Mouse (Mus musculus): Measurements from ENCODE around the gene Rpap1. TPM values are rescaled to one million over a fixed set of nuclear protein-coding genes. Genes with fewer than 3 reads are reported as not detected.

The Rpap1 gene
- polyA plus RNA-seq, 1 experiment from 2014 or later, result 18.6 TPM

DNA sequence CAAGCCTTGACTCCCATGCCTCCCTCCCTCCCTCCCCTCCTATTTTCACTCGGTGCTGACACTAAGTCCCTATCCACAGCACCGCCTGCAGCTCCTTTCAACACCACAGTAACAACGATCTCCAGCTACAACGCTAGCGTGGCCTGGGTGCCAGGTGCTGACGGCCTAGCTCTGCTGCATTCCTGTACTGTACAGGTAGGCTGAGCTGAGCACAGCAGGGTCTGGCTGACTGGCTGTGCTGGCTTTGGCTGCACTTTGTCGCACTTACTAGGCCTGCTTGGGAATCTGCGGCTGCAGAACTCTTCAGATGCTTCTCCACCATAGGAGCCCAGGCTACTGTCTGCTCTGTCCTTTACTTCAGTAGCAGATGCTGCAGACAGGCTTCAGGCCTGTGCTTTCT, 18.2 kb upstream of the Rpap1 start:
- Histone ChIP-seq H3K27me3 (peaks cover 4% of the 10 kb centered on the region; the same call in 1 of the 2 replicates), H3K9me3 (no peaks in the 10 kb centered on the region), H3K36me3 (peaks cover 13% of the 10 kb centered on the region), H3K4me2 (no peak overlapping the region), H3K4me1 (replicated peaks) (peaks cover 46% of the 10 kb centered on the region), H3K4me3 (no peak overlapping the region), H3K27ac (replicated peaks) (peak overlapping the region; percentile 41; the same call in 1 of the 2 replicates), H3K9ac (no peak overlapping the region)
- ATAC-seq (ENCODE audit: low FRiP score, low read depth), result no peak; the same call in 1 of the 2 replicates
- WGBS, result 45% methylated on average over 8 of the region's 8 CpGs

- H3K4me2 ChIP-seq, result no peak overlapping the region
- no peak overlapping the region for H3K4me3 ChIP-seq
- H3K4me1 ChIP-seq (replicated peaks), result peaks cover 52% of the 10 kb centered on the region
- no peak for ATAC-seq (ENCODE audit: low FRiP score, low read depth)
- WGBS, result 31% methylated on average over 9 of the region's 9 CpGs
- H3K36me3 ChIP-seq, result peaks cover 5% of the 10 kb centered on the region; the same call in 1 of the 2 replicates
- no peak overlapping the region for H3K9ac ChIP-seq
- H3K27ac ChIP-seq (replicated peaks), result peak overlapping the region; percentile 41; the same call in 1 of the 2 replicates
- no peaks in the 10 kb centered on the region for H3K9me3 ChIP-seq
- H3K27me3 ChIP-seq, result peaks cover 4% of the 10 kb centered on the region; the same call in 1 of the 2 replicates
Observed at GRCm38 (mm10) chr2:119804776-119805175, 17.4 kb upstream of the Rpap1 start.

DNA sequence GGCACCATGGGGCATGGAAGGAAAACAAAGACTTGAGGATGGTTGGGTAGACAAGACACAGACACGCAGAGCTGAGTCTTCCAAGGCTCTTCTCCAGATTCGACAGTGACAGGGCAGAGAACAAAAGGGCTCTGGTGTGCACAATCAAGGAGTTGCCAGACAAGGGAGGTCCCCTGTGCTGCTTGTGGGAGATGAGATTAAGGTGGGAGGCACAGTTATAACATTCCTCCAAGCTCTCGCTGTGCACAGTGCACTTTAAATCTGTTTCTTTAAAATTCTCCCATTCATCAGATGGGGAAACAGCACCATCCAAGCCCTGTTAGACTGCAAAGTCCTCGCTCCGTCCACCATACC, 16.9 kb upstream of the Rpap1 start:
- no peak overlapping the region for H3K4me3 ChIP-seq
- no peak for ATAC-seq (ENCODE audit: low FRiP score, low read depth)
- H3K4me2 ChIP-seq, result no peak overlapping the region
- no peak overlapping the region; the same call in 1 of the 2 replicates for H3K27ac ChIP-seq (replicated peaks)
- no peaks in the 10 kb centered on the region for H3K9me3 ChIP-seq
- 27% methylated on average over 5 of the region's 5 CpGs for WGBS
- H3K27me3 ChIP-seq, result peaks cover 4% of the 10 kb centered on the region; the same call in 1 of the 2 replicates
- H3K4me1 ChIP-seq (replicated peaks), result peaks cover 52% of the 10 kb centered on the region
- H3K36me3 ChIP-seq, result 0 out of 2 replicates have a peak, but pooled peaks cover 4% of the 10 kb centered on the region
- H3K9ac ChIP-seq, result no peak overlapping the region

DNA sequence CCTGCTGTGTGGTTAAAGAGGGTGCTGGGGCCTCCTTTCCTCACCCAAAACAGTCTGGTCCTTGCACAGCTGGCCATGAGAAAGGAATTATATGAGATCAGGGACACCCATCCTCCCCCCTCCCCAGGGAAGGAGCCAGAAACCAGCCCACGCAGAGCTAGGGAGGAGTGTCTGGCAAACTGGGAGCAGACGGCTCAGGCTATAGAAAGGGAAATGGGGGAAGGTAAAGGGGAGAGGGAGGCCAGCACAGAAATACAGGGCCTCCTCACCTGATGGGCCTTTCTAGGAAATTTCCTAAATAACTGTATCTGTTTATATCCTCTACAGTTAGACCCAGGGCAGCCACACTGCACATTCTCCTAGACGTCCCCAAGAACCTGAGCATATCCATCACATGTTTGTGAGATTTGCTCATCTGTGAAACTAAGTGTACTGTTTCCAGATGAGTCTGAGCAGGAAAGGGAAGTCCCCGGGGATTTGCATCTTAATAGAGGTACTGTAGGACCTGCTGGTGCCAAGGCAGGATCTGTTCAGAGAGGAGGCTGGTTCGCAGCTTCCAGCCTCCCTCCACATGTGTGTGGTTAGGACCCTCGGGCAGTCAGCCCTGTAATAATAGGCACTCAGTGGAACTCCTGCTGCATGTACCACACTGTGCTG, 16.4 kb upstream of the Rpap1 start:
- WGBS, result 18% methylated on average over 6 of the region's 6 CpGs
- Histone ChIP-seq H3K27me3 (peaks cover 4% of the 10 kb centered on the region; the same call in 1 of the 2 replicates), H3K27ac (replicated peaks) (no peak overlapping the region), H3K4me3 (no peak overlapping the region), H3K36me3 (0 out of 2 replicates have a peak, but pooled peaks cover 4% of the 10 kb centered on the region), H3K4me1 (replicated peaks) (peaks cover 55% of the 10 kb centered on the region), H3K9ac (no peak overlapping the region), H3K9me3 (no peaks in the 10 kb centered on the region), H3K4me2 (no peak overlapping the region)
- ATAC-seq (ENCODE audit: low FRiP score, low read depth), result no peak

GRCm38 (mm10) chr2:119802767-119803617, 15.7 kb upstream of the Rpap1 start:
- H3K27me3 ChIP-seq, result peaks cover 8% of the 10 kb centered on the region; the same call in 1 of the 2 replicates
- H3K9me3 ChIP-seq, result no peaks in the 10 kb centered on the region
- H3K36me3 ChIP-seq, result 0 out of 2 replicates have a peak, but pooled peaks cover 4% of the 10 kb centered on the region
- 0 out of 2 replicates have a peak overlapping the region, but pooled peaks have one; percentile 8 for H3K27ac ChIP-seq (replicated peaks)
- peaks cover 63% of the 10 kb centered on the region for H3K4me1 ChIP-seq (replicated peaks)
- H3K9ac ChIP-seq, result no peak overlapping the region
- no peak overlapping the region; the same call in 1 of the 2 replicates for H3K4me2 ChIP-seq
- peak; percentile 57 for ATAC-seq (ENCODE audit: low FRiP score, low read depth)
- no peak overlapping the region for H3K4me3 ChIP-seq
- WGBS, result 27% methylated on average over 10 of the region's 10 CpGs

GRCm38 (mm10) chr2:119800876-119801846, 13.8 kb upstream of the Rpap1 start:
- Histone ChIP-seq H3K9me3 (no peaks in the 10 kb centered on the region), H3K9ac (peak overlapping the region; percentile 89; the same call in 1 of the 2 replicates), H3K4me1 (replicated peaks) (peaks cover 63% of the 10 kb centered on the region), H3K36me3 (no peaks in the 10 kb centered on the region), H3K4me2 (peak overlapping the region; percentile 97), H3K27ac (replicated peaks) (no peak overlapping the region), H3K27me3 (peaks cover 12% of the 10 kb centered on the region; the same call in 1 of the 2 replicates), H3K4me3 (peak overlapping the region; percentile 89)
- WGBS, result 55% methylated on average over 15 of the region's 15 CpGs
- ATAC-seq (ENCODE audit: low FRiP score, low read depth), result no peak

GRCm38 (mm10) chr2:119799961-119800550, 12.7 kb upstream of the Rpap1 start:
- ATAC-seq (ENCODE audit: low FRiP score, low read depth), result peak; percentile 21; the same call in 1 of the 2 replicates
- peaks cover 55% of the 10 kb centered on the region for H3K4me1 ChIP-seq (replicated peaks)
- WGBS, result under 1% methylated on average over 25 of the region's 27 CpGs
- H3K4me2 ChIP-seq, result peak overlapping the region; percentile 97
- no peaks in the 10 kb centered on the region for H3K36me3 ChIP-seq
- no peaks in the 10 kb centered on the region for H3K9me3 ChIP-seq
- H3K4me3 ChIP-seq, result peak overlapping the region; percentile 89
- H3K27me3 ChIP-seq, result peaks cover 12% of the 10 kb centered on the region; the same call in 1 of the 2 replicates
- H3K27ac ChIP-seq (replicated peaks), result peak overlapping the region; percentile 51; the same call in 1 of the 2 replicates
- peak overlapping the region; percentile 89 for H3K9ac ChIP-seq

- H3K4me3 ChIP-seq, result peak overlapping the region; percentile 89
- H3K27ac ChIP-seq (replicated peaks), result peak overlapping the region; percentile 51; the same call in 1 of the 2 replicates
- no peaks in the 10 kb centered on the region for H3K36me3 ChIP-seq
- H3K27me3 ChIP-seq, result peaks cover 12% of the 10 kb centered on the region; the same call in 1 of the 2 replicates
- under 1% methylated on average over 31 of the region's 89 CpGs for WGBS
- H3K9ac ChIP-seq, result peak overlapping the region; percentile 89
- peak; percentile 59 for ATAC-seq (ENCODE audit: low FRiP score, low read depth)
- H3K9me3 ChIP-seq, result no peaks in the 10 kb centered on the region
- H3K4me2 ChIP-seq, result peak overlapping the region; percentile 97
- H3K4me1 ChIP-seq (replicated peaks), result peaks cover 48% of the 10 kb centered on the region
Observed at GRCm38 (mm10) chr2:119799181-119799960, 12.0 kb upstream of the Rpap1 start.

DNA sequence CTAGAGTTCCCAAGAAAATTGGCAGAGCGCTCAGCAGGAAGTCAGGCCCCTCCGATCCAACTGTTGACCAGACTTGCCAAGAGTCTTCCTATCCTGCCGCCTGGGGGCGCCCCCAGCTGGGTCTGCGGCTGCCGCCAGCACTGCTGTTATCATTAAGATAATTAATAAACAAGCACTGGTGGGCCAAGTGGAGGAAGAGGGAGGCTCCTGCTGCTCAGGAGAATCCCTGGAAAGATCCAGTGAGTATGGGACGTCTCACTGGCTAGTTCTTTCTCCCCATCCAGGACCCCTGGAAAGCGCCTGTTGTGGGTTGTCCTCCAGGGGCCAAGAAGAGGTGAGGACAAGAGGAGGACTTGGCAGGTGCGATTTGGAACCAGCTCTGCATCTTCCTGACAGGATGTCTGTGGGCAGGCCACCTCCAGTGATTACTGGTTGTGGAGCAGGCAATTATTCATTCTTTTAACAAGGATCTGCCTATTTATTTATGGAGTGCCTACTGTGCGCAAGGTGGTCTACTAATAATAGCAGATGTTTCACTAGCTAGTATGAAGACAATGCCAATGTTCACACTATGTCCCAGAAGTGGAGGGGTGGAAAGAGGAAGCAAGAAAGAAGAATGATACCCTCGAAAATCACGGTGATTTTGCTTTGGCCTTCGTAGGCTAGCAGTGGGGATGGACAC, 11.1 kb upstream of the Rpap1 start:
- no peak for ATAC-seq (ENCODE audit: low FRiP score, low read depth)
- H3K9me3 ChIP-seq, result no peaks in the 10 kb centered on the region
- no peak overlapping the region for H3K4me3 ChIP-seq
- WGBS, result 11% methylated on average over 13 of the region's 13 CpGs
- peak overlapping the region; percentile 97 for H3K4me2 ChIP-seq
- H3K4me1 ChIP-seq (replicated peaks), result peaks cover 39% of the 10 kb centered on the region
- no peak overlapping the region for H3K27ac ChIP-seq (replicated peaks)
- H3K27me3 ChIP-seq, result peaks cover 12% of the 10 kb centered on the region; the same call in 1 of the 2 replicates
- no peak overlapping the region for H3K9ac ChIP-seq
- no peaks in the 10 kb centered on the region for H3K36me3 ChIP-seq

GRCm38 (mm10) chr2:119797279-119797783, 10.0 kb upstream of the Rpap1 start, which contains the start of gene Tyro3:
Tyro3 (plus strand) TSS chr2:119797733.
- no peak within 1 kb of the TSS; the same call in 1 of the 2 replicates for H3K4me2 ChIP-seq
- peaks cover 28% of the 10 kb centered on the region for H3K4me1 ChIP-seq (replicated peaks)
- no peak within 1 kb of the TSS for H3K27ac ChIP-seq (replicated peaks)
- H3K9ac ChIP-seq, result no peak within 1 kb of the TSS
- peaks cover 12% of the 10 kb centered on the region; the same call in 1 of the 2 replicates for H3K27me3 ChIP-seq
- H3K36me3 ChIP-seq, result no peaks in the 10 kb centered on the region
- H3K9me3 ChIP-seq, result no peaks in the 10 kb centered on the region
- WGBS, result 67% methylated on average over 5 of the region's 5 CpGs
- H3K4me3 ChIP-seq, result no peak within 1 kb of the TSS
- ATAC-seq (ENCODE audit: low FRiP score, low read depth), result no peak
